Mouse (Mus musculus): ENCODE measurements around the gene Nfkbia.

The Nfkbia gene

DNA sequence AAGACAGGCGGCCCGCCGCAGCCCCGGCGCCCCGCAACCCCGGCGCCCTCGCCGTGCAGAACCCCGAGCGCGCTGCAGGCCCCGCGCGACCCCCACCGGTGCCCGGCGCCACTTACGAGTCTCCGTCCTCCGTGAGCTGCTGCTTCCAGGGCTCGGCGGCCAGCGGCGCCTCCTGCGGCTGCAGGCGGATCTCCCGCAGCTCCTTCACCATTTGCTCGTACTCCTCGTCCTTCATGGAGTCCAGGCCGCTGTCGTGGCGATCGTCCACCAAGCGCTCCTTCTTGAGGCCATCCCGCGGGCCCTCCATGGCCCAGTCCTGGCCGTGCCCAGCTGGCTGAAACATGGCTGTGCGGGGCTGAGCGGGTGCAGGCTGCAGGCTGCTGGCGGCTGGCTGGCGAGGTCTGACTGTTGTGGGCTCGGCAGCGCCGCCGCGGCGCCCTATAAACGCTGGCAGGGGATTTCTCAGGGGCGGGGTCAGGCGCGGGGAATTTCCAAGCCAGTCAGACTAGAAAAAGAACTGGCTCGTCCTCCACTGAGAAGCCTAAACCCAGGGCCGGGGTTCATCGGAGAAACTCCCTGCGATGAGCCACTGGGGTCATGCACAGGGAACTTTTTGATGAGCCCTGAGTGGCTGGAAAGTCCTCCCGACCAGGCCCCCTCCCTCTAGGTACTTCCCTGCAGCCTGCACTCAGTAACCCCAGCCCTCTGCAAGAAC is at the start of gene Nfkbia:
TSS of gene Nfkbia (minus strand) at position 464 of the 715 bp plus-strand sequence.
- DNase-seq (ENCODE audit: low spot score): peak; percentile 96

DNA sequence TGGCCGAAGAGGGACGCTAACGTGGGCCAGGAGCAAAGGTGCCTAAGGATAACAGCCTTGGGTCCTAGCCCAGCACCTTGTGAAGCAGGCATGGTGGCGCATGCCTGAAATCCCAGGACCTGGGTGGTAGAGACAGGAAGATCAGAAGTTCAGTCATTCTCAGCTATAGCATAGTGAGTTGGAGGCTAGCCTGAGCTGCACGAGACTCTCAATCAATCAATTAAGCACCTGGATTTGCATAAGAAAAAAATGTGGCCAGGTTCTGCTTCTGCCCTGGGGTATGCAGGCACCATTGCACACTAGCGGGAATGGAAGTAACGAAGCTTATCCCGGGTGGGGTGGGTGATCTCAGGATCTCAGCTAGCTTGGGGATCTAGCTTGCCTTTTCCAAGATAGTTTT is 46.7 kb upstream of the Nfkbia start:
- no peak for DNase-seq (ENCODE audit: low spot score)

DNA sequence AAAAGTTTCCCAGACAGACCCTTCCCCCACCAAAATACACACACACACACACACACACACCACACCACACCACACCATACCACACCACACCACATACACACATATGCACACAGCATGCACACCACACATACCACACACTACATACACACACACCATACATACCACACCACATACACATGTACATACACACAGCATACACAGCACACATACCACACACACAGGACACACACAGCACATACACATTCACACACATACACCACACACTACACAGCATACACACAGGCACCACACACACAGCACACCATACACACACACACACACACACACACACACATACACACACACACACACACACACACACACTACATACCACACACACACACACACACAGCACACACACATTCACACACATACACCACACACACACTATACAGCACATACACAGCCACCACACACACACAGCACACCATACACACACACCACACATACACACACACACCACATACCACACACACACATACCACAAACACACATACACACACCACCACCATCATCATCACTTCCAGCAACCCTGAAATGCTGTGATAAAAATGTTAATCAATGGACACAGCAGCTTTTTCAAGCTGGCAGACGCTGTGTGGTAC is 46.0 kb upstream of the Nfkbia start:
- DNase-seq (ENCODE audit: low spot score): no peak

DNA sequence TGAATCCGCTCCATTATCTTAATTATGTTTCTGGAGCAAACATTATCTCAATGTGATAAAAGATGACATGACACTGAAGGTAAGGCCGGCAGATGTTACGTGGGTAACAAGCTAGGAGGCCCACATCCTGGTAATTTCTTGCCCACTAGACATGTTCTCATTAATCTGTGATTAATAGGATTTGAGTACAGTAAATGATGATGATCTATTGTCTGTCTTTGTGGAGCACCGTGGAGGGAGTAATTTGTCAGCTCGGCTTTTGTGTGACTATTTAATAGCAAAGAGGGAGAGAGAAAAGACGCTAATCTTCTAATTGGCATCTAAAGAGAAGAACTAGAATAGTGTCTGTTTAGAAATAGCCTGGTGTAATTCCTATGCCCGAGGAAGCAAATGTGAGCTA is 45.3 kb upstream of the Nfkbia start:
- no peak for DNase-seq (ENCODE audit: low spot score)

DNA sequence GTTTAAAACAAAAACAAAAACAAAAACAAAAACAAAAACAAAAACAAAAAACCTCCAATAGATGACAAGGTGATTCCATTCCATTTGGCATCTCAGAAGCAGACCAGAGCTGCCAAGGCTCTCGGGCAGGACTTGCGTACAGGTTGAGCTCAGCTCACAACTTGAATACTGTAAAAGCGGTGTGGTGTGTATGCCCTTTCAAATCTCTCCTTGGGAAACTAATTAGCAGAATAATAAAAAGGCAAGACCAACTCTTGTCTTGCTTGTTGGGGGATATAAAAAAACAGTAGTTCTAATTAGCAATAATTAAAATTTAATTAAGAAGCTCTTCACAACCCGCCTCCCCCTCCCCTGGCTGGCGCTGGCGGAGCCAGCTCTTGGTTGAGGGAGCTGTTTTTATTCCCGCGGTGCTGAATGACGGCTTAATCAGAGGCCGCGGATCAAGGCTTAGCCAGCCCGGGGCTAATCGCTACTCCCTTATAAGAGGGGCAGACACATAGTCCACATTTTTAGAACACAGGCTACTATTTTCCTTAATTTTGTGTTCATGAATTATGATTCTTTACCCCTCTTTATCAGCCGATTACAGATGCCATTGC is 44.2 kb upstream of the Nfkbia start:
- DNase-seq (ENCODE audit: low spot score): peak; percentile 11

DNA sequence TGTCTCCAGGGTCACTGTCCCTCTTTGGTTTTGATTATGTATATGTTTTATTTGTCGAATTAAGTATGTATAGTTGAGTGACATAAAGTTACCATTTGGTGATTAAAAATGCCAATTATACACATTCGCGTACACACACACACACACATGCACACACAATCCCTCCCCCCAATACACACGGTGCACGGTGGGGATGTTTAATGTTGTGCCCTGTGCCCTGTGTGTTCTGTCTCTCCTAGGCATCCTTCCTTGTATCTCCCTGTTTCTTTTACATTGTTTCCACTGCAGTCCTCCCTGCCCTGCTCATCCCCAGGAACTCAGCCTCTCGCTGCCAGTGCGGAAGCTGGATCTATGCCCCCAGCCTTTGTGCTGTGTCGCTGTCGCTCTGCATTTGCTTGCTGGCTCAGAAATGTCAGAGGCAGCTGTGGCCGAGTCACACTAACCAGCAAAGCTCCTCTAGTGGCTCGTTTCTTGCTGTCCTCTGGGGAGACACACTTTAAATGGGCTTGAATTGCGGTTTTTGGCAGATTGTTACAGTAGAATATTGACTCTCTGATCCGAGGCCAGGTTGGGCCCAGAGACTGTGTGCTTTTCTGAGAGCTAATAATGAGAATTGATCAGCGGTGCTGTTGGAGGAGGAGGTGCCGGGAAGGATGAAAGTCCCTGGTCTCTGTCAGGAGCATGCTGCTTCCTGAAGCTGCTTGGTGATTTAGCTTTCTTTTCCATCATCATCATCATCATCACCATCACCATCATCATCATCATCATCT is 34.7 kb upstream of the Nfkbia start:
- no peak for DNase-seq (ENCODE audit: low spot score)

DNA sequence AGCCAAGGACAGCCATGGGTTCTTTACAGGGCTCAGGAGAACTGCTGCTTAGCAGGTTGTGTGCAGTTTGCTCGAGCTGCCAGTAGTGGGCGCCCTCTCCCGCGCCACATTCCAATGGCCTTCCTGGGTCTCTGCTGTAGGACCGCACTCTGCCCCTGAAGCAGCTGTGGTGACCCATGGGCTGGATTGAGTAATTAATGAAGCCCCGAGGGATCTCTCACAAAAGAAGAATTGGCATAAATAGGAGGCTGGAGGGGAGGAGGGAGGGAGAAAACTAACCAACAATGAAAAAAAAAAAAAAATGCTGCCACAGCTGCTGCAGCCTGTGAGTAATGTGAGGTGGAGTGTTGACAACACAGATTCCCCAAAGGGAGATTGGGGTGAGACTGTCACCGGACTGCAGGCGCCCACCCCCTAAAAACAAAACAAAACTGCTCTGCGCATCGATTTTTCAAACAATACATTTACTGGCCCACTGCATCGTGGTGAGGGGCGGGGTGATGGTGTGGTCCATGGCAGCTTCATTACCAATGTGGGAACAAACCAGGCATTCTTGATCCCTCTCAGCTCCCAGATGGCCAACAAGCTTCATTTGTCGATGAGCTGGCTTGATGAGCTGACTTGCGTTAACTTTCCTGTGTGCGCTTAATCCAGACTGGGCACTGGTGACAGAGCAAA is 25.8 kb upstream of the Nfkbia start:
- DNase-seq (ENCODE audit: low spot score): peak; percentile 48

DNA sequence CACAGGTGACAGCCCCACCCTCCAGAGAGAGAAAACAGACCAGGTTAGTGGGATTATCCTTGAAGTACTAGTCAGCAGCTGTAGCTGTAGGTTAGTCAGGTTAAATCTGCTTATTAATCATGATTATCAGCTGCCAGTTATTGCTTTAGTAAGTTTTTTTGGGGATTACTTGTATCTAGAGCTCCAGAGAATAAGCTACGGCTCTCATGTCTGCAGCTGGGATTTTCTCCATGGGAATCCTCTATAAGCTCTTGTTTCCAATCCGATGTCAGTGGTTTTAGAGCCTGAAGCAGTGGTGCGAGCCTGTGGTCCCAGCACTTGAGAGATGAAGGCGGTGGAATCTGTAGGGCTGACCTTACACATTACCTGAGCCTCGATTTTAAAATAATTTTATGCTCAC is 16.4 kb upstream of the Nfkbia start:
- DNase-seq (ENCODE audit: low spot score): no peak

DNA sequence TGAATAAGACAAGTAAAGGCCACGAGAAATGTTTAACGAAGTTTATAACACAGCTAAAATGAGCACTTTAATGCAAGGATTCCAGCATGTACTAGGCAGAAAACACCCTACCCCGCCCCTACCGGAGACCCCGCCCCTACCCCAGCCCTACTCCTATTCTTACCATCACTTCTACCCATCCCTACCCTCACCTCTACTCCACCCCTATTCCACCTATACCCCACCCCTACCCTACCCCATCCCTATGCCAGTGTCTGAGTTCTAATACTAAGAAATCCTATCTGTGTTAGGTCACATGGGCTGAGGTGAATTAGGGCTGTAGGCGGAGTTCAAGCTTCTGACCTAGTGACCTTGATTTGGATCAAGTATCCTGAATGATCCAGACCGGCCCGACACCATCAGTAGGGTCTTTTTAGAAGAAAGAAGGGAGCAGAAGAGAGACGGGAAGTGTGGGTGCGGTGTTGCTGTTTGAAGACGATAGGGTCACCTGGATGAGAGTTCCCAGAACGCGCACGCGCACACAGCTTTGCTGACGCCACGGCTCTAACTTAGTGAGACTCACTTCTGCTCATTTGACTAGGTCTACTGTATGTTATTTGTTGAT is 15.0 kb upstream of the Nfkbia start:
- DNase-seq (ENCODE audit: low spot score): no peak

DNA sequence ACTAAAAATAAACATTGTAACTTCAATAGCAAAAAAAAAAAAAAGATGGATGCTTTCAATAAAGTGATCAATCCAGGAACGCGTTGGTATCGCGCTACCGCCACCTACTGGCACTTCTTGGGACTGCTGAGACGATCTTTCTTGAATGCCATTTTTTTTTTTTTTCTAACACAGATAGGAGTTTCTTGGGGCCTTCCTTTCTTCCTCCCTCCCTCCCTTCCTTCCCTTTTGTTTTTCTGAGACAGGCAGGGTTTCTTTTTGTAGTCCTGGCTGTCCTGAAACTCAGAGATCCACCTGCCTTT is 13.5 kb upstream of the Nfkbia start:
- DNase-seq (ENCODE audit: low spot score): peak; percentile 50

DNA sequence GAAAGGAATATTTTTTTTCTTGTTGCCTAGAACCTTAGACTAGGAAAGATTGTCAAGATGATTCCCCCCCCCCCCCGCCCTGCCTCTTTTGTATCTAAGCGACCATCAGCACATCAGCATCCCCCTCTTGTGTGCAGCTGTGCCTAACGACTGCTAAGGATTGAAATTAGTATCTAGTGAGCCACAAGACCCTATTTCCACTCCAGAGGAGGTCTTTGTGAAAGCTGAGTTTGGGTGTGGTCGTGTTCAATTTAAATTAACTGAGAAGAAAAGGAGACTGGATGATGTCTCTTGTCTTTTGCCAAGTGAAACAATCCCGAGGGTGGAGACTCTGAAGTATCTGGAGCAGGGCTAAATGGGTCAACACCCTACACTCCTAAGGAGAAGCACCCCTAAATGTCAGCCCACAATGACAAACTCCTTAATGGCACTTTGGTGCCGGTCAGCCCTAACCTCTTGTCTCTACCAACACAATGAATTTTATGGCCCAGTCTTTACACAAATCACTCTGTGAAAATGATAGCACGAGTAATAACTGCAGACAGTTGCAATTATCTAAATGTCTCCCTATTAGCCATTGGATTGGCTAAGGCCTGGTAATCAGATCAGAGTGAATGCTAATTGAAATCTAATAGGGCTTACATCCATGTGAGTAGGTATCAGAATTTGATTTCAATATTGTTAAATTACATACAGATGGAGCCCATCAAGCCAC is 13.0 kb upstream of the Nfkbia start:
- no peak for DNase-seq (ENCODE audit: low spot score)

DNA sequence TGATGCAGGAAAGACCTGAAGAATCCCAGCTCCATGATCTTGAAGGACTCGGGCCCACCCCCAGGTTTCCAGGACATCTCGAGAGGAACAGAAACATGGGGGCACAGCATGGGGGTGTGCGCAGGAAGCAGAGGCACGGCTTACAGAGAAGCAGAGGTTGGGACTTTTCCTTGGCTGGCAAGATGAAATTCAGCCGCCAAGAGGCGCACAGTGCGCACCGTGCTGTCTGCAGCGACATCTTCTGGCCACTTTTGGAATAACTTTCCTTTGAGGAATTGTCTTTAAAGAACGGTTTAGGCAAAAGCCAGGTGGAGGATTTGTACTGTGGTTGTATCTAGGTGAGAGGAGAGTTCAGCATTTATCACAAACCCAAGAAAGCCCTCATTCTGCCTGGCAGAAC is 6.6 kb upstream of the Nfkbia start:
- peak; percentile 62 for DNase-seq (ENCODE audit: low spot score)

DNA sequence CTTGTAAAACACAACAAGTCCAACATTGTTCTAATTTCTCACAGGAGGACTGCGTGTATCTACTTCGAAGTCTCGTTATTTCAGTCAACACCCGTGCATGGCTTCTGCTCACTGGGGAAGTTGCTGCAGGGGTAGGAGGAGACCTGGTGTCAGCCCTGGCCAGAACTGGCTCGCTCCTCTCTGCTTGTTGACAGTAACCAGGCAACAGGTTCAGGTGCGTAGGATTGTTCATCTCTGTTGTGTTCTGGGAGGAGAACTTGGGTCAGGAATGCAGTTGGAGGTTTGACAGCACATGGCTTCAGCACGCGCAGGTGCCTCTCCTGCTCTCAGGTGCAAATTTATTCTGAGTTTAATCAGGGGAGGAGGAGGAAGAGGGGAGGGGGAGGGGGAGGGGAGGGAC is 5.3 kb upstream of the Nfkbia start:
- no peak for DNase-seq (ENCODE audit: low spot score)

DNA sequence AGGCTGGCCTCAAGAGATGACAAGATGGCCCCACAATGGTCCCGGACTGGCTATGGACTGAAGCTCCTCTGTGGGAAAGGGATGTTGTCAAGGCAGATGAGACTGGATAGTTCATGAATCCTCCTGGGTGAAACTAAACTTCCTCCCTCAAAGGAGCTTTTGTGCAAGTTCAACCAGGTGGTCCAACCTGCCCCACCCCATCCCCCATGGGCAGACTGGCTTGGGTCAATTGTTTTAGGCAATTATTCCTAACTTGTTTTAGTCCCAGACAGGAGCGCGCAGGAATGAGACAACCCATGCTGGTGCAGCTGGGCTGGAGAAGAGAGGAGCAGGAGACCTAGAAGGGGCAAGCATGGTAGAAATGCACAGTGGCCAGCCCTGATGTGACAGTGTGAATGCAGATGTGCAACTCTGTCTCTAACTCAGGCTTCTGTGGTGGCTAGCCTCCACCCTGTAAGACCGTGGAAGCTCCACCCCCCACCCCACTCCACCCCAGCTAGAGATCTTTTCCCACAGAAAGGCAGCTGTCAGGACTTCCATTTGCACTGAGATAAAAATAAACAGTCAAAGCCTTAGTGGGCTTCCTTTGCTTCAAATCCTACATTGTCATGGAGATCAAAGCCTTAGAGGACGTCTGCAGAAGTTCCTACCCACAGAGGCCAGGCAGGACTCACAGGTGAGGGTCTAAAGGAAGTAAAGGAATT is 3.6 kb upstream of the Nfkbia start:
- no peak for DNase-seq (ENCODE audit: low spot score)

DNA sequence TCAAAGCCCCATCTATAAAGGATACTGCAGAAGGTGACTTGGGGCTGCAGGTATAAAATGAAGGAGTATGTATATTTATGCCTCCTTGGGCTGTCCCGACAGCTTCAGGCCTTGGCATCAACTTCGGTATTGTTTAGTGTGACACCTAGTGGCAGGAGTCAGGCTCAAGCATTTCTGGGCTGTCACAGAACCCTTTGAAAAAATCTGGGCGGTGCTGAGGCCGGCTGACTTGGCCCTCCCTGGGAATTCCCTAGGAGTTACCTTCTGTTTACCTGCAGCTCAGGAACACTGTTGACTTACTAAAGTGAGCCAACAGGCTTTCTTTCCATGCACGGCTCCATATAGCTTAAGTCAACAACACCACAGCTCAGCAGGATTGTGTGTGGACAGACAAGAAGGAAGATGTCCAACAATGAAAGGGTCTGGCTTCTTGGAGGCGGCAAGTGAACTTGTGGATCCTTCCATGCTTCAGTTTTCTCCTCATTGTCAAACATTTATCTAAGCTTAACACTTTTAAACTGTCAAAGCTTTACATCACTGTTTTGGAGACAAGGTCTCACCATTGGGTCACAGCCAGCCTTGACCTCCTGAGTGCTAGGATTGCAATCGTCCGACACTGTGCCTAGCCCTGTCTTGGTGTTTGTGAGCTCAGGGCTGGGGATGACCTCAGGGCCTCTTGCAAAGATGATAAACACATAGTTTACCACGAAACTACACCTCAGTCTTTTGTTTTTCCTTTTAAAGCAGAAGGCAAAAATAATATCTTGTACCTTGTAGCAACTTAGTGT is 2.9 kb upstream of the Nfkbia start:
- DNase-seq (ENCODE audit: low spot score): peak; percentile 56

DNA sequence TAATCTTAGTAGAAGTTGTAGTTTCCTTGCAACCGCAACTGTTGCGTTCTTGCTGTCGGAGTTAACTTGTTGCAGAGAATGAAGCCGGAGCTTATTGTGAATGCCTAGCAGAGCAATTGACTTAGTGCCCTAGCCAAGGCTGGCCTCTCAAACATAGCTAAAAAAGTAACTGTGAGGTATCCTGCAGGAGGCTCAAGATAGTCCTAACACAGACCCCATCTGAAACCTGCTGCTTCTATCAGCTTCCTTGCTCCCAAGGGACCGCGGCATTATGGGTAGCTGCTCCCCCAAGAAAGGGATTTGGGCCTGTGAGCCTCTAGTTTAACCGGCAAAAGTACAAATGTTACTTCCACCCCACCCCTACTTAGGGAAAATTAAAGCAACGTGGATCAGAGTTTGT is 934 bp upstream of the Nfkbia start:
- no peak for DNase-seq (ENCODE audit: low spot score)

DNA sequence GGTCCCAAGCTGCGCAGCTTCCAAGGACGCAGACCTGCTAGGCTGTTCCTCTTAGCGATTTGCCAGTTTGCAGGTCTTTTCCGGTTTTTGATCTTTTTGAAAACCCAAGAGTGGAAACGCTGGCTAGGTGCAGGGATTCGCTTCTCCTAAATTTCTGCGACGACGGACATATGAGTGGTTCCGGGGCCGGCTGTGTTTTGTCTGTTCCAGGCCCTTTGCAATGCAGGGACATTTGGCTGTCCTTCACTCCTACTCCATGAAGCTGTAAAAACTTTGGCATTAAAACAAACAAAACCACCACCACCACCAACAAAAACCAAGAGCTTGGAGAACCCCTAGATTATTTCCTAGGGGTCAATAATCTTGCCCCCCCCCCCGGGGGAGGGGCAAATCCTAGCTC is 494 bp upstream of the Nfkbia start:
- no peak for DNase-seq (ENCODE audit: low spot score)

DNA sequence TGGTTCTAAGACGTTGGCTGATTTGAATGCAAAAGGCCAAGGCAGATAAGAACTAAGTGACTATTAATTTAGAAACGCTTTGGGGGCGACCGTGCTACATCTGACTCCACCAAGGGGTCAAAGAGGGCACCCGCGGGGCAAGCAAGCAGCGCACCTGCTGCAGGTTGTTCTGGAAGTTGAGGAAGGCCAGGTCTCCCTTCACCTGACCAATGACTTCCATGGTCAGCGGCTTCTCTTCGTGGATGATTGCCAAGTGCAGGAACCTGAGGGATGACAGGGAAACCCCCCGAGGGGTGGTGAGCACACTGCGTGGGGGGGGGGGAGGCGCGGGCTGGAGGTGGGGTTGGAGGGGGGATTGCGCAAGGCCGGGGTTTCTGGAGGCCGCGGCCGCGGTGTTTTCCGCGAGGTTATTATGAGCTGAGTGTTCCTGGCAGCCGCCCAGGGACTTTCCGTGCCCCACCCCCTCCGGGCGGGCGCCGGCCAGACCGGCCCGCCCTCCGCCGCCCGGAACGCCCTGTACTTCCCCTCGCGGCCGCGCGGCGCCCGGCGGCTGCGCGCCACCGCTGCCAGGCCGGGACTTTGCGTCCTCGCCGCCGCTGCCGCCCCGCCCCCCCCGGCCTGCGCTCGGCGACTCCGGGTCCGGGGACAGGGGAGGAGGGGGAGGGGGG is 797 bp downstream of the Nfkbia start:
- DNase-seq (ENCODE audit: low spot score): peak; percentile 99

DNA sequence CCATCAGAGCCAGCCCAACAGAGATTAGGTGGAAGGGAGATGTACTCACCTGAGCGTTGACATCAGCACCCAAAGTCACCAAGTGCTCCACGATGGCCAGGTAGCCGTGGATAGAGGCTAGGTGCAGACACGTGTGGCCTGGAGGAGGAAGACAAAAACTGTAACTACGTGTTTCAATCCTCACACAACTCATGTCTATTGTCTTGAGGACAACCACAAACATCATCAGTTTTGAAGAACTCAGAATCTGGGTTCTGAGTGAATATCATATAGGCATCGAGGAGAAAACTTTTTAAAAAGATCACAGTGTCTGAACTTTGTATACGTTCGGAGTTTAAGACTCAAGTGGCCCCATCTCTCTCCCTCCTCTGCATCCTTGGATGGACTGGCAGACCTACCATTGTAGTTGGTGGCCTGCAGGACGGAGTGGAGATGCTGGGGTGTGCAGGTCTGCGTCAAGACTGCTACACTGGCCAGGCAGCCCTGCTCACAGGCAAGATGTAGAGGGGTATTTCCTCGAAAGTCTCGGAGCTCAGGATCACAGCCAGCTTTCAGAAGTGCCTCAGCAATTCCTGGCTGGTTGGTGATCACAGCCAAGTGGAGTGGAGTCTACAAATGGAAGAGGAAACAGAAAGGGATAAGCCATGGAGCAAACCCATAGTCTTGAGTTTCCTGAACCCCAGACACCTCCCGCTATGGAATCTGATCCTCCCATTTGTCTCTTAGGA is 1.6 kb downstream of the Nfkbia start:
- DNase-seq (ENCODE audit: low spot score): no peak

Data from ovary, postnatal 36 days (tissue).